Mouse (Mus musculus): ENCODE results near the gene Olig2. TPM values are rescaled to one million over a fixed set of nuclear protein-coding genes. Genes with fewer than 3 reads are reported as not detected.
"Not testable (repeated sequence)": the region's sequence is repeated elsewhere in the genome, so short reads cannot be mapped to it uniquely, and the experiment has no call there.

Olig2 gene
- polyA plus RNA-seq, 1 experiment from 2014 or later = not detected

- Histone ChIP-seq H3K4me3 (replicated peaks) (no peak overlapping the region), H3K4me1 (replicated peaks) (peaks cover 8% of the 10 kb centered on the region; the same call in 1 of the 2 replicates)
These were observed 2.4 kb downstream of the Olig2 start for GRCm38 (mm10) chr16:91227760-91228043.

GRCm38 (mm10) chr16:91228238-91229071 lies 3.2 kb downstream of the Olig2 start:
- H3K4me3 ChIP-seq (replicated peaks) = no peak overlapping the region
- H3K27ac ChIP-seq (replicated peaks) = no peak overlapping the region
- H3K4me2 ChIP-seq = no peak overlapping the region
- H3K9me3 ChIP-seq (replicated peaks) = no peaks in the 10 kb centered on the region
- no peak overlapping the region for H3K9ac ChIP-seq
- 3% methylated on average over 30 of the region's 30 CpGs for WGBS (ENCODE audit: insufficient replicate concordance)
- no peaks in the 10 kb centered on the region for H3K36me3 ChIP-seq (replicated peaks)
- no peak for ATAC-seq (ENCODE audit: insufficient read depth)
- peaks cover 100% of the 10 kb centered on the region for H3K27me3 ChIP-seq
- H3K4me1 ChIP-seq (replicated peaks) = peaks cover 8% of the 10 kb centered on the region; the same call in 1 of the 2 replicates

More at GRCm38 (mm10) chr16:91227760-91228043, 2.4 kb downstream of the Olig2 start:
- Histone ChIP-seq H3K27me3 (peaks cover 100% of the 10 kb centered on the region), H3K9me3 (replicated peaks) (no peaks in the 10 kb centered on the region), H3K27ac (replicated peaks) (no peak overlapping the region), H3K9ac (no peak overlapping the region), H3K4me2 (no peak overlapping the region), H3K36me3 (replicated peaks) (no peaks in the 10 kb centered on the region)
- 2% methylated on average over 6 of the region's 6 CpGs for WGBS (ENCODE audit: insufficient replicate concordance)
- no peak for ATAC-seq (ENCODE audit: insufficient read depth)

- 2% methylated on average over 10 of the region's 10 CpGs for WGBS (ENCODE audit: insufficient replicate concordance)
- Histone ChIP-seq H3K27me3 (peaks cover 100% of the 10 kb centered on the region), H3K4me2 (no peak overlapping the region), H3K27ac (replicated peaks) (no peak overlapping the region), H3K4me3 (replicated peaks) (no peak overlapping the region), H3K4me1 (replicated peaks) (peaks cover 8% of the 10 kb centered on the region; the same call in 1 of the 2 replicates), H3K9ac (no peak overlapping the region), H3K36me3 (replicated peaks) (no peaks in the 10 kb centered on the region), H3K9me3 (replicated peaks) (no peaks in the 10 kb centered on the region)
- no peak for ATAC-seq (ENCODE audit: insufficient read depth)
These were observed 3.8 kb downstream of the Olig2 start for GRCm38 (mm10) chr16:91229072-91229348.

GRCm38 (mm10) chr16:91229643-91230042 lies 4.4 kb downstream of the Olig2 start:
- 15% methylated on average over 8 of the region's 8 CpGs for WGBS (ENCODE audit: insufficient replicate concordance)
- ATAC-seq (ENCODE audit: insufficient read depth) = no peak
- H3K4me1 ChIP-seq (replicated peaks) = peaks cover 8% of the 10 kb centered on the region; the same call in 1 of the 2 replicates

GRCm38 (mm10) chr16:91231781-91232469 lies 6.7 kb downstream of the Olig2 start:
- Histone ChIP-seq H3K9me3 (replicated peaks) (no peaks in the 10 kb centered on the region), H3K4me2 (no peak overlapping the region), H3K27ac (replicated peaks) (no peak overlapping the region), H3K27me3 (peaks cover 99% of the 10 kb centered on the region), H3K36me3 (replicated peaks) (no peaks in the 10 kb centered on the region), H3K4me3 (replicated peaks) (no peak overlapping the region), H3K9ac (no peak overlapping the region), H3K4me1 (replicated peaks) (0 out of 2 replicates have a peak, but pooled peaks cover 4% of the 10 kb centered on the region)
- no peak for ATAC-seq (ENCODE audit: insufficient read depth)
- WGBS (ENCODE audit: insufficient replicate concordance) = 6% methylated on average over 26 of the region's 26 CpGs

More at GRCm38 (mm10) chr16:91229643-91230042, 4.4 kb downstream of the Olig2 start:
- Histone ChIP-seq H3K4me3 (replicated peaks) (no peak overlapping the region), H3K9me3 (replicated peaks) (no peaks in the 10 kb centered on the region), H3K9ac (no peak overlapping the region), H3K27me3 (peaks cover 100% of the 10 kb centered on the region), H3K36me3 (replicated peaks) (no peaks in the 10 kb centered on the region), H3K4me2 (no peak overlapping the region), H3K27ac (replicated peaks) (no peak overlapping the region)

GRCm38 (mm10) chr16:91232470-91233240 lies 7.4 kb downstream of the Olig2 start:
- H3K27me3 ChIP-seq = peaks cover 99% of the 10 kb centered on the region
- H3K4me3 ChIP-seq (replicated peaks) = no peak overlapping the region
- no peak overlapping the region for H3K4me2 ChIP-seq
- H3K4me1 ChIP-seq (replicated peaks) = no peaks in the 10 kb centered on the region
- ATAC-seq (ENCODE audit: insufficient read depth) = no peak
- no peaks in the 10 kb centered on the region for H3K9me3 ChIP-seq (replicated peaks)
- H3K9ac ChIP-seq = no peak overlapping the region
- no peak overlapping the region for H3K27ac ChIP-seq (replicated peaks)
- no peaks in the 10 kb centered on the region for H3K36me3 ChIP-seq (replicated peaks)
- WGBS (ENCODE audit: insufficient replicate concordance) = 6% methylated on average over 25 of the region's 25 CpGs

- WGBS (ENCODE audit: insufficient replicate concordance) = 16% methylated on average over 11 of the region's 11 CpGs
- ATAC-seq (ENCODE audit: insufficient read depth) = no peak
These were observed 8.1 kb downstream of the Olig2 start for GRCm38 (mm10) chr16:91233241-91233944.

GRCm38 (mm10) chr16:91239024-91239423 lies 13.8 kb downstream of the Olig2 start:
- H3K4me2 ChIP-seq = no peak overlapping the region
- H3K27ac ChIP-seq (replicated peaks) = no peak overlapping the region
- peak; percentile 83 for ATAC-seq (ENCODE audit: insufficient read depth)
- H3K4me1 ChIP-seq (replicated peaks) = 0 out of 2 replicates have a peak, but pooled peaks cover 4% of the 10 kb centered on the region
- no peak overlapping the region for H3K9ac ChIP-seq
- H3K4me3 ChIP-seq (replicated peaks) = no peak overlapping the region
- H3K36me3 ChIP-seq (replicated peaks) = no peaks in the 10 kb centered on the region
- WGBS (ENCODE audit: insufficient replicate concordance) = 10% methylated on average over 4 of the region's 4 CpGs
- peaks cover 77% of the 10 kb centered on the region for H3K27me3 ChIP-seq
- H3K9me3 ChIP-seq (replicated peaks) = no peaks in the 10 kb centered on the region

More at GRCm38 (mm10) chr16:91233241-91233944, 8.1 kb downstream of the Olig2 start:
- H3K27me3 ChIP-seq = peaks cover 99% of the 10 kb centered on the region
- no peak overlapping the region for H3K4me2 ChIP-seq
- no peak overlapping the region for H3K4me3 ChIP-seq (replicated peaks)
- no peaks in the 10 kb centered on the region for H3K9me3 ChIP-seq (replicated peaks)
- no peaks in the 10 kb centered on the region for H3K36me3 ChIP-seq (replicated peaks)
- H3K27ac ChIP-seq (replicated peaks) = no peak overlapping the region
- no peaks in the 10 kb centered on the region for H3K4me1 ChIP-seq (replicated peaks)
- no peak overlapping the region for H3K9ac ChIP-seq

- H3K36me3 ChIP-seq (replicated peaks) = no peaks in the 10 kb centered on the region
- H3K9ac ChIP-seq = no peak overlapping the region
- no peak overlapping the region for H3K4me2 ChIP-seq
- peaks cover 46% of the 10 kb centered on the region for H3K27me3 ChIP-seq
- H3K27ac ChIP-seq (replicated peaks) = no peak overlapping the region
- H3K4me3 ChIP-seq (replicated peaks) = no peak overlapping the region
- no peak for ATAC-seq (ENCODE audit: insufficient read depth)
- no peaks in the 10 kb centered on the region for H3K4me1 ChIP-seq (replicated peaks)
- H3K9me3 ChIP-seq (replicated peaks) = no peaks in the 10 kb centered on the region
- 63% methylated on average over 9 of the region's 9 CpGs for WGBS (ENCODE audit: insufficient replicate concordance)
These were observed 21.0 kb downstream of the Olig2 start for GRCm38 (mm10) chr16:91246292-91246691.

GRCm38 (mm10) chr16:91255419-91256164 lies 30.3 kb downstream of the Olig2 start:
- H3K27me3 ChIP-seq = peaks cover 48% of the 10 kb centered on the region
- not testable (repeated sequence) for H3K4me2 ChIP-seq; H3K4me3 ChIP-seq (replicated peaks); H3K9me3 ChIP-seq (replicated peaks); ATAC-seq (ENCODE audit: insufficient read depth); H3K27ac ChIP-seq (replicated peaks); H3K9ac ChIP-seq; H3K4me1 ChIP-seq (replicated peaks); H3K36me3 ChIP-seq (replicated peaks)
- WGBS (ENCODE audit: insufficient replicate concordance) = 17% methylated on average over 24 of the region's 28 CpGs

All from liver, embryonic 15.5 days (tissue).